Mouse (Mus musculus) 3T3-L1 (cell line): Measurements from ENCODE around the gene 4933414I15Rik.

Source experiments
- DNase-seq: peaks from one replicate; pipeline ENCODE4 v3.0.0-alpha.2; 2015; ENCODE audit warnings: low read depth, low spot score

4933414I15Rik gene

DNA sequence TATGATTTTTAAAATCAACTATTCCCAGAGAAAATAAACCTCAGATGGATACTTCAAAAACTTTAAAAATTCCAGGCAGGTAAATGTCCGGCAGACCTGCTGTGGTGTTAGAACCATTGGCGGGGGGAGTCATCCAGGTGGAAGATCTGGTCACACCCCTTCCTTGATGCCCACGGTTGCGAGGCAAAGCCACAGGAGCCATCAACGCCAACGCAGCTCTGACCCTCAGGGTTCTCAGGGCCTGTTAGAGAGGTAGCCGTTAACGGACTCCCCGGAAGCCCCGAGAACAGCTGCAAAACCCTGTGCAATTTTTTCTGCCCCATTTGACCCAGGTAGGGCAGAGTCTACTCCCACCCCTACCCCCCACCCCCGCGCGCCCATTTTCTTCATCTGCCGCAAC is at the start of gene 4933414I15Rik:
Gene 4933414I15Rik, minus strand, starts transcription at position 260 of the 400 bp plus-strand sequence.
- no peak for DNase-seq

GRCm38 (mm10) chr11:50981667-50982066 is 38.1 kb upstream of the 4933414I15Rik start, which contains the start of gene Olfr1377:
TSS of gene Olfr1377 (plus strand) at chr11:50981967.
- DNase-seq, result no peak

DNA sequence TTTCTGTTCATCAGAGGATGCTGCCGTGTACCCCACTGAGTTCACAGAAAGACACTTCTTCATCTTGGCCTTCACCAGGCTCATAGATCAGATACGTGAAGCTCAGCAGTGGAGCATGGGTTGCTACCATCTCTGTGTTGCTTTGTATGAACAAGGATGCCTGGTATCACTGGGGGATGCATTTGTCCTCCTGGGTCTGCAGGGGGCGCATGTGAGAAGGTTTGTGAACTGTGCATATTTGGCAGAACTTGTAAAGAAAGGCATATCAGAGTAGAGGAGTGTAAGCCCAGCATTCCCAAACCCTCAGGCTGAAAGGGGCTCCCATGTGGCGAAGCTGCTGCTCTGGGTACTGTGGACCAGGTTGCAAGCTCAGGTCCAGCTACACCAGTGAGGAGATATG is 33.7 kb upstream of the 4933414I15Rik start:
- peak; percentile 3 for DNase-seq

- no peak for DNase-seq
These were observed 22.7 kb upstream of the 4933414I15Rik start, which contains the start of gene Olfr1378 for GRCm38 (mm10) chr11:50966230-50966629. TSS of gene Olfr1378 (plus strand) at chr11:50966530.

DNA sequence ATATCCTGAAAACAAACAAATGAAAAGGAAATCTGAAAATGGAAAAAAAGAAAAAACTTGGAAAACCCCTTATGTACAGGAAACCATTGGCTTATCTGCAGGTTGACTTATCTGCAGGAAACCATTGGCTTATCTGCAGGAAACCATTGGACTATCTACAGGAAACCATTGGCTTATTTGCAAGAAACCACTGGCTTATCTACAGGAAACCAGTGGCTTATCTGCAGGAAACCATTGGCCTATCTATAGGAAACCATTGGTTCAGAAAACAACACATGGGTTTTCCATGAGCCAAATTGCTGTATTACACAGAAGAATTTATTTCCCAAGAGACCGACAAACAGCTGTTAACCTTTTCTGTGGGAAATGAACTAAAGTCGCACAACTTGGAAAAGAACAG is 21.3 kb upstream of the 4933414I15Rik start:
- no peak for DNase-seq

DNA sequence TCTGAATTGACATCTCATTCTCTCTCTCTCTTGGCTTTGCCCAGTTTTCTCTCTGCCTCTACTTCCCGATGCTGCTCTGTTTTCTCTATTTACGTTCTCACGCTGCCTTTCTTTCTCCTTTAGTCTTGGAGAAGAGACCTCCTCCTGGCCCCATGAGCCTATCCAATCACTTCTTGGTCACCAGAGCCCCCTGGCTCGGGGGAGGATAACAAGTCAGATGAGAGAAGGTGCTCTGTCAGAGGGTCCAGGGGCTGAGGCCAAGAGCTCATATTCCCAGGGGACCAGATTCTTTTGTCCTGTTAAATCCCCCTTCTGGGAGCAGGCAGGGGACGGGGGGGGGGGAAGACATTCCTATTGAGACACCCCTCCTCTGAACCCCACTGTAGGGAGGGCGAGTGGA is 10.1 kb upstream of the 4933414I15Rik start, which contains the start of gene Prop1:
Gene Prop1, minus strand, starts transcription at position 101 of the 400 bp plus-strand sequence.
- DNase-seq, result no peak

DNA sequence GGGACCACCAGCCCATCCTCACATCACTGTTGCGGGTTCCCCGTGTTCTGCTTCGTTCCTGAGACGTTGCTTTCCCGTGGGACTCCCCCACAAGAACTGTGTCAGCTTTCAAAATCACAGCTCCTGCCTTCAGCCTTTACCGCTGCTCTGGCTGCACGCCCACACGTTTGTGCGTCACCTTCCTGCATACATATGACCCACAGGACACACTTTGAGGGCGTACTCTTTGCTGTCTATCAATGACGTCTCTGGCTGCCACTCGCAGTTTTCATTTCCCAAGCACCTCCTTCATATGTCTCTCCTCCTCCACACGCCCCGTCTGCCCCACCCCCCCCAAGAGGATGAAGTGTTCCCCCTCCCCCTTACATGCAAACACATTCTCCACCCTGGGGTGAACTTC is 8.7 kb upstream of the 4933414I15Rik start:
- DNase-seq, result peak; percentile 12

DNA sequence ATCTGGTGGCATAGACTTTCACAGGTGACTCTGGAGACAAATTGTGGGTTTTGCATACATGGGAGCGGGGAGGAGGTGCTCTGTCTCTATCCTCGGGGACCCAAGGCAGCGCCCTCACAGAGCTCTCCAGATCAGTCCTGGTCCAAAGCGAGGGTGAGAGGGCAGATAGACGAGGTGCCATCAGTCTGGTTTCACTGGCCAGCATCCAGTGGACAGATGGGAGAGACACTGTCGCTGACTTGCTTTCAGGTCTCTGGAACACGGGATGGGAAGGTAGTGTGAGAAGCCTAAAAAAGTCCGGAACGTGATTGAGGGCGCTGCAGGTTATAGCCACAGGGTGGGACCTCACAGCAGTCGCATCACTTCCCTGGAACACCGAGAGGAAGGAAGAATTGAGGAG is 1.2 kb downstream of the 4933414I15Rik start:
- DNase-seq, result no peak

DNA sequence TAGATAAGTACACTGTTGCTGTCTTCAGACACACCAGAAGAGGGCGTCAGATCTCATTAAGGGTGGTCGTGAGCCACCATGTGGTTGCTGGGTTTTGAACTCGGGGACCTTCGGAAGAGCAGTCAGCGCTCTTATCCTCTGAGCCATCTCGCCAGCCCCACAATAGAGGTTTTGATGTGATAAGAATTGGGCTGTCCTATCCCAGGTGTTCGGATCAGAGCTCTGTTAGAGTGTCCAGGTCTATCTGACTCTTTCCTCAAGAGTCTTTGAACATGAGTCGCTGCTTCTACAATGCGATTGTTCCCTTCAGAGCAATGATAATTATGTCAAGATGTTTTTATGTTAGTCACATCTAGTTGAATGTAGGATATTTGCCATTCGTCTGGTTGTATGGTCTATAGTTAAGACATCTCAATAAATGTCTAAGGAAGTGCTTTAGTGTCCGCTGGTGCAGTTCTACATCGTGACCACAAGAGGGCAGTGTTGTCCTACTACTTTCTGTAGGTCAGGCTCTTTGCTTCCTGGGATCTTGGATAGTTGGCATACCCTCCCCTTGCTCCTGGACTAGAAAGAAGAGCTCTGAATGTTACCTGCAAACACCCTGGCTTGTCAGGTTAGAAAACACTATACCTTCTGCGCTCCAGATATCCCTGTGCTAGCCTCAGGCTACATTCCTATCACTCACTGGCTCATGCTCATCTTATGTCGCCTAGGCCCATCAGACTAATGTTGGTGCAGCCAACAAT is 3.8 kb downstream of the 4933414I15Rik start:
- peak; percentile 80 for DNase-seq

- no peak for DNase-seq
These were observed 5.1 kb downstream of the 4933414I15Rik start for GRCm38 (mm10) chr11:50938435-50938834.

DNA sequence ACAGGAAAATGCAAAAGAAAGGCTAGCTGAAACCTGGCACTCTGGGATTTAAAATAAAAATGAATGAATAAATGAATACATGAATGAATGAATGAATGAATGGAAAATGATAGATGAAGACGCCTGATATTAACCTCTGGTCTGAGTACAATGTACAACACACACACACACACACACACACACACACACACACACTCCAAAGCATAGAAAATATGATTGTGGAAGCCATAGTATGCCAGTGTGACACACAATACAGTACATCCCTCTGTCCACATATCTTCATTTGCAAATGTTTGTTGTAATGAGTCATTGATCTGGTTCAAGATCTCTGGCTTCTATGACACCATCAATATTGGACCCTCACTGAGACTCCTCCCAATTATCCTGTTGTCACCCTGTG is 11.5 kb downstream of the 4933414I15Rik start:
- DNase-seq, result no peak

- peak; percentile 62 for DNase-seq
These were observed 12.1 kb downstream of the 4933414I15Rik start, which contains the start of gene Zfp354b for GRCm38 (mm10) chr11:50931451-50931866. TSS of gene Zfp354b (minus strand) at chr11:50931633.

DNA sequence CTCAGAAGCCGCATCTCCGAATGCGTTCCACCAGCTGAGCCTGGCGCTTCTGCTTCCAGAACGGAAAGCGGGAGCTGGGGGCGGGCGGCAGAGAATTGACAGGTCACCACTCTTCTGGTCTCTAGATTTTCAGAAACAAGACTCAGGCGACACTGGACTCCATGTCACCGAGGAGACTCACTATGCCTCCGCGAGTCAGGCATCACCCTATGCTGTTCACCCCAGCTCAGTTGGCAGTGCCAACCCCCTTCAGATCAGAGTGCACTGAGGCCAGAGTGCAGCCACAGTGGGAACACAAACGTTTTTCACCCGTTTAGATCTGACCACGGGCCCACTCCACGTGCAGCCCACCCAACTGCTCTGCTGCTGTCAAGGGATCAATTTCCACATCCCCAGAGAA is 12.5 kb downstream of the 4933414I15Rik start:
- DNase-seq, result no peak

DNA sequence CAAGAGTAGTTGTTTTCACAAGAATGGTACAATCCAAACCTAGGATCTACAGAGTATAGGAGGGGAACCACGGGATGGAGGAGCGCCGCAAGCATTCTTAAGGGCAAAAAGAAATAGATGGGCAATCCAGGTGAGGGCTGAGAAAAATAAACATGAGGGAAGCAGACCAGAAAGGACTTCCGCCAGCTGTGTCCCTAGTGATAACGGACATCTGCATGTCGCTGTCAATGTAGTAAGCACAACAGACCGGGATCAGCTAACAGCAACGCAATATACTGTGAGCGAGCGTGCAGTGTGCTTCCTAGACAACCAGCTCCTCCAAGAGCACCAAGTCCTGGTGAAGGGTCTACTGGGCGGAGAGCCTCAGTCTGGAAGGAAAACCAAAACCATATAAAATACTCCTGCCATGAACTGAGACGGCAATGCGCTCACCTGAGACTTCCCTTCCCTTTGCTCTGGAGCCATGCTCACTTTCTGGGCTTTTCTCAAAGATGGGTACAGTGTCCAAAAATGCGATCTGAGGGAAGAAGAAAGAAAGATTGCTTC is 13.0 kb downstream of the 4933414I15Rik start:
- no peak for DNase-seq

DNA sequence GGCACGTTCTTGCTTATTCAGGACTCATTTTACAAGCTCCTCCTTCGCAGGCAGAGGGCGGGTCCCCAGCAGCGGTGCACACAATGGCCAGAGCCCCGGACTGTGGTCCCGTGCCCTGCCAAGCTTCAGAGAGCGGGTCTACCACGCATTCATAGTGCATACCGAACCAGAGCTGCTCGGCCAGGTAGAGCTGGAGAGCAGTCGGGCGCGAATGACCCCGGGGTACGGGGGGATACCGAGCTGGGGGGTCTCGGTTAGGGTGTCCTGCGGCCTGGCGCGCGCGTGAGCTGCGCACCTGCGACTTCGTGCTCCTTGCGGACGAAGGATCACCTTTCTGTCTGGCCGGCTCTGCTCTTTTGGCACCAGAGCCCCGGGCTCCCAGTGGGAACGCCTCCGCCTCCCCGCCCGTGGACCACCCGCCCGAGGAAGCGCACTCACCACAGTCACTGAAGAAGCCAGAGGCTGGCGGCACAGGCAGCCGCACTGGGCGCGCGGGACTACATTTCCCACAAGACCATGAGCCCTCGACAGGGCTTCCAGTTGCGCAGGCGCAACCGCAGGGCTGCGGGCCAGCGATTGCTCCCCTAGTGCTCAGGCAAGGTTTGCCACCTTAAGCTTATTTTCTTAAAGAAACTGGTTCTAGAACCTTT is 27.8 kb downstream of the 4933414I15Rik start, which contains the start of gene Zfp2:
Gene Zfp2, minus strand, starts transcription at position 495 of the 650 bp plus-strand sequence.
- peak; percentile 90 for DNase-seq

DNA sequence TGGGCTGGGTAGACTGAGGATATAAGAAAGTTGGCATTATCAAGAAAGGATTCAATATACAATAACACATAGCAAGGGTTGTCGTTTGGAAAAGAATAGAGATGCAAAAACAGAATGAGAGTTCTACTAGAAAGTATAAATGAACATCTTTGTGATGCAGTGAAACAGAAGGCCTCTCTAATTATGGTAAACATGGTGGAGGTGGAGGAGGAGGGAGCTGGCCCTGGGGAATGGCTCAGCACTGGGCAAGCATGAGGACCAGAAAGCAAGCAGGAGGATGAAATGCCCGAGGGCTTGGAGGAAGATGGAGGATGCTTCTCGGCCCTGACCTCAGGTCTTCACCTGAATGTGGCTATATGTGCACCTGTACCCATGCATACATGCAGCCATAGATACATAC is 29.1 kb downstream of the 4933414I15Rik start:
- DNase-seq, result no peak

DNA sequence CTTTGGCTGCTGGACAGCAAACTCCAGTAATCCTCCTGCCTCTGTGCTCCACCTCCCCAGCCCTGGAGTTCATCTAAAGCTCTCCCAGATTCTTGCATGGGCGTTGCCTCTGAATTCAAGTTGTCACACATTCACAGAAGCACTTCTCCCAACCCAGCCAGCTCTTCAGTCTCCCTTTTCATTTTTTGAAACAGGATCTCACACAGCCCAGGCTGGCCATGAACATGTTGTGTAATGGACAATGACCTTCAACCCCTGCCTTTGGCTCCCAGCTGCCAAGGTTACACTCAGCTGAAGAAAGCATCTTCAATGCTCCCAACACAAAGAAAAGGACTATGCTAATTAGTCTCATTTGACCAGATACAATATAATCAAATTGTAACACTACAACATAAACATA is 30.3 kb downstream of the 4933414I15Rik start:
- DNase-seq, result no peak

- DNase-seq, result no peak
These were observed 35.4 kb downstream of the 4933414I15Rik start for GRCm38 (mm10) chr11:50908136-50908535.

- no peak for DNase-seq
These were observed 46.2 kb downstream of the 4933414I15Rik start for GRCm38 (mm10) chr11:50897359-50897758.

DNA sequence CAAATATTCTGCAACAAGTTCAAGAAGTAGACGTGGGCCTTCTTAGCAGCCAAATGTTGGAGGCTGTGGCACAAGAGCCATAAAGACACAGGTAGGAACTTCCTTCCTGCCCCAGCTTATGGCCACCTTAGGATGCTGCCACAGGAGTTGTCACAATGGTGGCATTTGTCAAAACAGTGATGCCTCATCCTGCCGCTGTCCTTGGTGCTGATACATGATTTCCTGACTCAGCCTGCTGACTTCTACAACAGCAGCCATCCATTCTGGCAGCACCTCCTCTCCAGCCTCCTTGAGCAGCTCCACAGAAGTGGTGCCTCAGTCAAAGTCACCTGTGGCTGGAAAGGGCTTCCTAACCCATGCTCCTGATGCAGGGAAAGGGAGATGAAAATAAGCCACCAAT is 51.1 kb downstream of the 4933414I15Rik start:
- DNase-seq, result peak; percentile 32
